Mouse (Mus musculus) ES-E14 (cell line): ENCODE measurements around the gene Krt33b. TPM values are rescaled to one million over a fixed set of nuclear protein-coding genes. Genes with fewer than 3 reads are reported as not detected.

Experiments used
- DNase-seq: peaks from one replicate; pipeline ENCODE4 v3.0.0-alpha.2; 2013; ENCODE audit warnings: low read depth, low spot score
- H3K27ac ChIP-seq: 2 replicates; pipeline ENCODE4 v1.5.1; 2012; ENCODE audit warnings: low read depth, mild to moderate bottlenecking, low read length, moderate library complexity, mixed read lengths; ENCODE audit not compliant: poor library complexity, insufficient read depth, severe bottlenecking
- H3K36me3 ChIP-seq: 2 replicates; pipeline ENCODE4 v1.6.1; 2012; ENCODE audit warnings: mild to moderate bottlenecking, low read length, moderate library complexity, mixed read lengths; ENCODE audit not compliant: control insufficient read depth, poor library complexity, insufficient read depth, severe bottlenecking
- H3K4me1 ChIP-seq, 2 experiments: fragments of 150-350 bp in 1 of 2; sonication (generic) in 1 of 2; 2 replicates each; pipeline ENCODE4 v1.6.1; 2012; ENCODE audit warnings: low read length in 2 of 2, mild to moderate bottlenecking in 1 of 2, mixed read lengths in 1 of 2; ENCODE audit not compliant: control insufficient read depth in 2 of 2, insufficient read depth in 2 of 2, poor library complexity in 1 of 2
- H3K4me3 ChIP-seq, 2 experiments: fragments of 150-350 bp in 1 of 2; sonication (generic) in 1 of 2; 2 replicates each; pipeline ENCODE4 v1.5.1; 2012; ENCODE audit warnings: low read length in 2 of 2, low read depth in 1 of 2, mild to moderate bottlenecking in 1 of 2, mixed read lengths in 1 of 2; ENCODE audit not compliant: insufficient read depth in 1 of 2, poor library complexity in 1 of 2, severe bottlenecking in 1 of 2
- H3K9ac ChIP-seq: 2 replicates; pipeline ENCODE4 v1.6.1; 2012; ENCODE audit warnings: low read depth, mild to moderate bottlenecking, low read length, mixed read lengths; ENCODE audit not compliant: poor library complexity, insufficient read depth, severe bottlenecking
- H3K9me3 ChIP-seq: fragments of 150-350 bp; sonication (generic); 2 replicates; pipeline ENCODE4 v1.6.1; 2012; ENCODE audit warnings: low read depth, mild to moderate bottlenecking, low read length; ENCODE audit not compliant: control insufficient read depth, insufficient read depth
- CHD2 ChIP-seq: IDR thresholded peaks from 2 replicates; pipeline ENCODE4 v1.6.1; 2014; ENCODE audit warnings: mild to moderate bottlenecking, low read depth, low read length, inconsistent platforms
- HCFC1 ChIP-seq: IDR thresholded peaks from 2 replicates; pipeline ENCODE4 v1.6.1; 2012; ENCODE audit warnings: low read length, inconsistent platforms, borderline replicate concordance; ENCODE audit not compliant: insufficient read depth
- MAFK ChIP-seq: IDR thresholded peaks from 2 replicates; pipeline ENCODE4 v1.6.1; 2014; ENCODE audit warnings: mild to moderate bottlenecking, low read depth, low read length, inconsistent platforms; ENCODE audit not compliant: insufficient read depth
- ZC3H11A ChIP-seq: IDR thresholded peaks from 2 replicates; pipeline ENCODE4 v1.6.1; 2012; ENCODE audit warnings: low read depth, mild to moderate bottlenecking, inconsistent platforms, low read length, borderline replicate concordance
- ZNF384 ChIP-seq: IDR thresholded peaks from 2 replicates; pipeline ENCODE4 v1.6.1; 2012; ENCODE audit warnings: low read depth, low read length, inconsistent platforms
- in situ Hi-C, 2 experiments: fragments of 600-800 bp; cut with MboI; formaldehyde crosslinking; loops; one replicate each; pipeline ENCODE4 v1.15.1; 2025; ENCODE audit warnings: low sequenced_read_pairs in 2 of 2, inconsistent platforms in 1 of 2; ENCODE audit not compliant: unreplicated experiment in 2 of 2
- total RNA-seq: library from RNA; depleted of rRNA; stranded (reverse); fragments of 300-350 nt; gene quantifications from 2 replicates; pipeline ENCODE4 v1.2.3, GENCODE M21; 2012

The Krt33b gene
- total RNA-seq, 1 experiment: not detected

- H3K27ac ChIP-seq: no peak within 1 kb of the TSS
- no peaks in the 10 kb centered on the region for H3K9me3 ChIP-seq
- no peak within 1 kb of the TSS for H3K9ac ChIP-seq
- H3K4me3 ChIP-seq: no peak within 1 kb of the TSS
- H3K4me1 ChIP-seq: no peaks in the 10 kb centered on the region
- DNase-seq: no peak
- TF ChIP-seq ZC3H11A (no peak), ZNF384 (no peak), CHD2 (no peak), MAFK (no peak), HCFC1 (no peak)
- H3K36me3 ChIP-seq: no peaks in the 10 kb centered on the region
- in situ Hi-C loops: no loop called here
These were observed 11.8 kb upstream of the Krt33b start, which contains the start of gene Krt34 for GRCm38 (mm10) chr11:100041454-100041853. Gene Krt34 (minus strand): TSS chr11:100041554.

- TF ChIP-seq ZC3H11A (no peak), MAFK (no peak), HCFC1 (no peak), CHD2 (no peak), ZNF384 (no peak)
- no peak overlapping the region for H3K27ac ChIP-seq
- H3K36me3 ChIP-seq: no peaks in the 10 kb centered on the region
- no peak overlapping the region for H3K9ac ChIP-seq
- no peaks in the 10 kb centered on the region for H3K4me1 ChIP-seq
- in situ Hi-C loops: no loop called here
- H3K9me3 ChIP-seq: no peaks in the 10 kb centered on the region
- DNase-seq: no peak
- H3K4me3 ChIP-seq: no peak overlapping the region
These were observed 8.2 kb downstream of the Krt33b start for GRCm38 (mm10) chr11:100021438-100021837.

- H3K4me3 ChIP-seq: no peak overlapping the region
- H3K4me1 ChIP-seq: no peaks in the 10 kb centered on the region
- no peak overlapping the region for H3K27ac ChIP-seq
- no peaks in the 10 kb centered on the region for H3K9me3 ChIP-seq
- in situ Hi-C loops: no loop called here
- no peaks in the 10 kb centered on the region for H3K36me3 ChIP-seq
- no peak for DNase-seq
- TF ChIP-seq HCFC1: no peak
- no peak for TF ChIP-seq MAFK
- TF ChIP-seq ZNF384: no peak
- no peak for TF ChIP-seq CHD2
- TF ChIP-seq ZC3H11A: no peak
- no peak overlapping the region for H3K9ac ChIP-seq
These were observed 10.2 kb downstream of the Krt33b start for GRCm38 (mm10) chr11:100019466-100019865.

- DNase-seq: no peak
- H3K4me1 ChIP-seq: no peaks in the 10 kb centered on the region
- H3K27ac ChIP-seq: no peak within 1 kb of the TSS
- H3K36me3 ChIP-seq: no peaks in the 10 kb centered on the region
- in situ Hi-C loops: no loop called here
- no peaks in the 10 kb centered on the region for H3K9me3 ChIP-seq
- TF ChIP-seq CHD2 (no peak), ZC3H11A (no peak), MAFK (no peak), HCFC1 (no peak), ZNF384 (no peak)
- no peak within 1 kb of the TSS for H3K4me3 ChIP-seq
- H3K9ac ChIP-seq: no peak within 1 kb of the TSS
These were observed 13.6 kb downstream of the Krt33b start, which contains the start of gene Krt33a for GRCm38 (mm10) chr11:100016112-100016511. Gene Krt33a (minus strand): TSS chr11:100016212.

- no peak for DNase-seq
These were observed 15.9 kb downstream of the Krt33b start for GRCm38 (mm10) chr11:100013691-100014171.

More at GRCm38 (mm10) chr11:100013691-100014171, 15.9 kb downstream of the Krt33b start:
- no peak overlapping the region for H3K27ac ChIP-seq
- in situ Hi-C loops: no loop called here
- H3K4me3 ChIP-seq: no peak overlapping the region
- TF ChIP-seq ZC3H11A (no peak), MAFK (no peak), HCFC1 (no peak), CHD2 (no peak), ZNF384 (no peak)
- H3K36me3 ChIP-seq: no peaks in the 10 kb centered on the region
- H3K4me1 ChIP-seq: no peaks in the 10 kb centered on the region
- H3K9ac ChIP-seq: no peak overlapping the region
- no peaks in the 10 kb centered on the region for H3K9me3 ChIP-seq
